Mouse (Mus musculus): Measurements from ENCODE around the gene Cux2. TPM values are rescaled to one million over a fixed set of nuclear protein-coding genes. Genes with fewer than 3 reads are reported as not detected.

The Cux2 gene
- polyA plus RNA-seq, 2 experiments, result 3.0 to 6.1 TPM

- Histone ChIP-seq H3K9ac (ENCODE audit: low read depth, low read length, severe bottlenecking) (no peak overlapping the region), H3K27me3 (ENCODE audit: control insufficient read depth, insufficient read depth, low read length) (no peaks in the 10 kb centered on the region), H3K9me3 (ENCODE audit: control insufficient read depth, low read length) (0 out of 2 replicates have a peak, but pooled peaks cover under 1% of the 10 kb centered on the region), H3K4me1 (ENCODE audit: control insufficient read depth, insufficient read depth, low read length) (no peaks in the 10 kb centered on the region), H3K36me3 (ENCODE audit: control insufficient read depth, insufficient read depth, low read length) (0 out of 2 replicates have a peak, but pooled peaks cover 2% of the 10 kb centered on the region), H3K4me3 (replicated peaks; ENCODE audit: low read length) (no peak overlapping the region), H3K4me2 (replicated peaks; ENCODE audit: low read depth, low read length, severe bottlenecking) (no peak overlapping the region), H3K27ac (replicated peaks; ENCODE audit: low read depth, low read length) (no peak overlapping the region)
- no peak for ATAC-seq (ENCODE audit: low FRiP score, low read depth)
- TF ChIP-seq POLR2A (IDR thresholded peaks at IDR 0.05; ENCODE audit: borderline replicate concordance, extremely low read depth, insufficient read depth, insufficient read length), result no peak
- no peak for DNase-seq (ENCODE audit: low spot score)
- 62% methylated on average over 12 of the region's 12 CpGs for WGBS
Measured at GRCm38 (mm10) chr5:122031146-122031545, 18.8 kb downstream of the Cux2 start.

GRCm38 (mm10) chr5:122030640-122031039 lies 19.3 kb downstream of the Cux2 start:
- H3K9me3 ChIP-seq (ENCODE audit: control insufficient read depth, low read length), result no peaks in the 10 kb centered on the region
- 68% methylated on average over 8 of the region's 11 CpGs for WGBS
- ATAC-seq (ENCODE audit: low FRiP score, low read depth) (no peak), DNase-seq (ENCODE audit: low spot score) (no peak)
- no peak overlapping the region for H3K4me2 ChIP-seq (replicated peaks; ENCODE audit: low read depth, low read length, severe bottlenecking)
- no peaks in the 10 kb centered on the region for H3K27me3 ChIP-seq (ENCODE audit: control insufficient read depth, insufficient read depth, low read length)
- no peak overlapping the region for H3K27ac ChIP-seq (replicated peaks; ENCODE audit: low read depth, low read length)
- no peak overlapping the region for H3K9ac ChIP-seq (ENCODE audit: low read depth, low read length, severe bottlenecking)
- H3K4me1 ChIP-seq (ENCODE audit: control insufficient read depth, insufficient read depth, low read length), result no peaks in the 10 kb centered on the region
- no peak for TF ChIP-seq POLR2A (IDR thresholded peaks at IDR 0.05; ENCODE audit: borderline replicate concordance, extremely low read depth, insufficient read depth, insufficient read length)
- no peaks in the 10 kb centered on the region for H3K36me3 ChIP-seq (ENCODE audit: control insufficient read depth, insufficient read depth, low read length)
- H3K4me3 ChIP-seq (replicated peaks; ENCODE audit: low read length), result no peak overlapping the region

GRCm38 (mm10) chr5:122026771-122027170 lies 23.1 kb downstream of the Cux2 start:
- Histone ChIP-seq H3K4me1 (ENCODE audit: control insufficient read depth, insufficient read depth, low read length) (no peaks in the 10 kb centered on the region), H3K9me3 (ENCODE audit: control insufficient read depth, low read length) (peaks cover 8% of the 10 kb centered on the region; the same call in 1 of the 2 replicates), H3K9ac (ENCODE audit: low read depth, low read length, severe bottlenecking) (no peak overlapping the region), H3K27ac (replicated peaks; ENCODE audit: low read depth, low read length) (no peak overlapping the region), H3K4me2 (replicated peaks; ENCODE audit: low read depth, low read length, severe bottlenecking) (no peak overlapping the region), H3K27me3 (ENCODE audit: control insufficient read depth, insufficient read depth, low read length) (no peaks in the 10 kb centered on the region), H3K4me3 (replicated peaks; ENCODE audit: low read length) (no peak overlapping the region), H3K36me3 (ENCODE audit: control insufficient read depth, insufficient read depth, low read length) (no peaks in the 10 kb centered on the region)
- no peak for TF ChIP-seq POLR2A (IDR thresholded peaks at IDR 0.05; ENCODE audit: borderline replicate concordance, extremely low read depth, insufficient read depth, insufficient read length)
- ATAC-seq (ENCODE audit: low FRiP score, low read depth), result no peak
- DNase-seq (ENCODE audit: low spot score), result no peak
- 81% methylated on average over 9 of the region's 9 CpGs for WGBS

- WGBS, result 66% methylated on average over 7 of the region's 7 CpGs
- Histone ChIP-seq H3K36me3 (ENCODE audit: control insufficient read depth, insufficient read depth, low read length) (no peaks in the 10 kb centered on the region), H3K27me3 (ENCODE audit: control insufficient read depth, insufficient read depth, low read length) (no peaks in the 10 kb centered on the region), H3K4me1 (ENCODE audit: control insufficient read depth, insufficient read depth, low read length) (no peaks in the 10 kb centered on the region), H3K4me3 (replicated peaks; ENCODE audit: low read length) (no peak overlapping the region), H3K9me3 (ENCODE audit: control insufficient read depth, low read length) (peaks cover 8% of the 10 kb centered on the region; the same call in 1 of the 2 replicates), H3K9ac (ENCODE audit: low read depth, low read length, severe bottlenecking) (no peak overlapping the region), H3K4me2 (replicated peaks; ENCODE audit: low read depth, low read length, severe bottlenecking) (no peak overlapping the region), H3K27ac (replicated peaks; ENCODE audit: low read depth, low read length) (no peak overlapping the region)
- no peak for ATAC-seq (ENCODE audit: low FRiP score, low read depth)
- DNase-seq (ENCODE audit: low spot score), result no peak
- no peak for TF ChIP-seq POLR2A (IDR thresholded peaks at IDR 0.05; ENCODE audit: borderline replicate concordance, extremely low read depth, insufficient read depth, insufficient read length)
Measured at GRCm38 (mm10) chr5:122026284-122026683, 23.6 kb downstream of the Cux2 start.

GRCm38 (mm10) chr5:122025117-122025516 lies 24.8 kb downstream of the Cux2 start:
- no peak overlapping the region for H3K27ac ChIP-seq (replicated peaks; ENCODE audit: low read depth, low read length)
- H3K27me3 ChIP-seq (ENCODE audit: control insufficient read depth, insufficient read depth, low read length), result no peaks in the 10 kb centered on the region
- no peak for TF ChIP-seq POLR2A (IDR thresholded peaks at IDR 0.05; ENCODE audit: borderline replicate concordance, extremely low read depth, insufficient read depth, insufficient read length)
- ATAC-seq (ENCODE audit: low FRiP score, low read depth), result no peak
- no peak overlapping the region for H3K4me2 ChIP-seq (replicated peaks; ENCODE audit: low read depth, low read length, severe bottlenecking)
- H3K36me3 ChIP-seq (ENCODE audit: control insufficient read depth, insufficient read depth, low read length), result no peaks in the 10 kb centered on the region
- H3K9me3 ChIP-seq (ENCODE audit: control insufficient read depth, low read length), result peaks cover 8% of the 10 kb centered on the region; the same call in 1 of the 2 replicates
- H3K9ac ChIP-seq (ENCODE audit: low read depth, low read length, severe bottlenecking), result no peak overlapping the region
- no peaks in the 10 kb centered on the region for H3K4me1 ChIP-seq (ENCODE audit: control insufficient read depth, insufficient read depth, low read length)
- no peak overlapping the region for H3K4me3 ChIP-seq (replicated peaks; ENCODE audit: low read length)
- DNase-seq (ENCODE audit: low spot score), result no peak
- WGBS, result 93% methylated on average over 11 of the region's 11 CpGs

GRCm38 (mm10) chr5:122019288-122019687 lies 30.6 kb downstream of the Cux2 start:
- no peak overlapping the region for H3K4me3 ChIP-seq (replicated peaks; ENCODE audit: low read length)
- H3K36me3 ChIP-seq (ENCODE audit: control insufficient read depth, insufficient read depth, low read length), result no peaks in the 10 kb centered on the region
- no peak overlapping the region for H3K9ac ChIP-seq (ENCODE audit: low read depth, low read length, severe bottlenecking)
- ATAC-seq (ENCODE audit: low FRiP score, low read depth), result no peak
- no peak for DNase-seq (ENCODE audit: low spot score)
- peaks cover 4% of the 10 kb centered on the region for H3K4me1 ChIP-seq (ENCODE audit: control insufficient read depth, insufficient read depth, low read length)
- no peaks in the 10 kb centered on the region for H3K27me3 ChIP-seq (ENCODE audit: control insufficient read depth, insufficient read depth, low read length)
- no peak for TF ChIP-seq POLR2A (IDR thresholded peaks at IDR 0.05; ENCODE audit: borderline replicate concordance, extremely low read depth, insufficient read depth, insufficient read length)
- WGBS, result 76% methylated on average over 17 of the region's 17 CpGs
- peaks cover 8% of the 10 kb centered on the region; the same call in 1 of the 2 replicates for H3K9me3 ChIP-seq (ENCODE audit: control insufficient read depth, low read length)
- H3K4me2 ChIP-seq (replicated peaks; ENCODE audit: low read depth, low read length, severe bottlenecking), result no peak overlapping the region
- H3K27ac ChIP-seq (replicated peaks; ENCODE audit: low read depth, low read length), result no peak overlapping the region
